Mouse (Mus musculus) adrenal gland (tissue): ENCODE results near the gene Cox6a1.

ENCODE experiments used
- intact Hi-C: fragments of 180-260 bp; cut with DNase I; formaldehyde crosslinking; loops from one replicate; pipeline ENCODE4 v1.15.1; 2025

Gene Cox6a1

GRCm38 (mm10) chr5:115351348-115351747, 2.6 kb upstream of the Cox6a1 start:
- intact Hi-C loops = no loop called here

- intact Hi-C loops = loop anchor here (5.0 kb wide), 1 partner anchor 107 kb away; no protein-coding TSS in a partner anchor
Measured at GRCm38 (mm10) chr5:115349225-115349555, 409 bp upstream of the Cox6a1 start.

- intact Hi-C loops = loop anchor here (5.0 kb wide), 1 partner anchor 105 kb away; no protein-coding TSS in a partner anchor
Measured at GRCm38 (mm10) chr5:115347564-115347963, 1.2 kb downstream of the Cox6a1 start.

GRCm38 (mm10) chr5:115341314-115342165, 7.2 kb downstream of the Cox6a1 start:
- intact Hi-C loops = loop anchor here (2.0 to 5.0 kb wide), 2 partner anchors 15 to 59 kb away; partner anchors contain the start of gene Srsf9

GRCm38 (mm10) chr5:115340577-115341313, 8.0 kb downstream of the Cox6a1 start, which contains the start of the genes Gatc and Triap1:
Gatc (minus strand) TSS chr5:115341178.
Triap1 (plus strand) TSS chr5:115341225.
- intact Hi-C loops = loop anchor here (2.0 to 5.0 kb wide), 2 partner anchors 14 to 58 kb away; partner anchors contain the start of gene Srsf9

GRCm38 (mm10) chr5:115340007-115340406, 8.8 kb downstream of the Cox6a1 start:
- intact Hi-C loops = loop anchor here (2.0 to 5.0 kb wide), 2 partner anchors 13 to 58 kb away; partner anchors contain the start of gene Srsf9

GRCm38 (mm10) chr5:115333626-115334025, 15.2 kb downstream of the Cox6a1 start:
- intact Hi-C loops = no loop called here

- intact Hi-C loops = no loop called here
Measured at GRCm38 (mm10) chr5:115330955-115331354, 17.8 kb downstream of the Cox6a1 start.

- intact Hi-C loops = loop anchor here (2.0 kb wide), 1 partner anchor 13 kb away; the partner anchor contains the start of genes Gatc and Triap1
Measured at GRCm38 (mm10) chr5:115327610-115328548, 20.9 kb downstream of the Cox6a1 start.

GRCm38 (mm10) chr5:115326875-115327609, 21.7 kb downstream of the Cox6a1 start, which contains the start of gene Srsf9:
Srsf9 (plus strand) TSS chr5:115327177.
- intact Hi-C loops = loop anchor here (2.0 kb wide), 1 partner anchor 14 kb away; the partner anchor contains the start of genes Gatc and Triap1

- intact Hi-C loops = loop anchor here (2.0 kb wide), 1 partner anchor 14 kb away; the partner anchor contains the start of genes Gatc and Triap1
Measured at GRCm38 (mm10) chr5:115326256-115326831, 22.4 kb downstream of the Cox6a1 start.

- intact Hi-C loops = no loop called here
Measured at GRCm38 (mm10) chr5:115319004-115319940, 29.5 kb downstream of the Cox6a1 start.

GRCm38 (mm10) chr5:115317645-115318328, 31.0 kb downstream of the Cox6a1 start:
- intact Hi-C loops = no loop called here

GRCm38 (mm10) chr5:115316968-115317644, 31.7 kb downstream of the Cox6a1 start:
- intact Hi-C loops = no loop called here

- intact Hi-C loops = no loop called here
Measured at GRCm38 (mm10) chr5:115313668-115313943, 35.2 kb downstream of the Cox6a1 start.

- intact Hi-C loops = no loop called here
Measured at GRCm38 (mm10) chr5:115312816-115313667, 35.7 kb downstream of the Cox6a1 start.
